Mouse (Mus musculus): ENCODE results near the gene Stau1. TPM values are rescaled to one million over a fixed set of nuclear protein-coding genes. Genes with fewer than 3 reads are reported as not detected.
"Not testable (repeated sequence)": the region's sequence is repeated elsewhere in the genome, so short reads cannot be mapped to it uniquely, and the experiment has no call there.

Gene Stau1
- polyA plus RNA-seq, 1 experiment from 2014 or later: 85.7 TPM

DNA sequence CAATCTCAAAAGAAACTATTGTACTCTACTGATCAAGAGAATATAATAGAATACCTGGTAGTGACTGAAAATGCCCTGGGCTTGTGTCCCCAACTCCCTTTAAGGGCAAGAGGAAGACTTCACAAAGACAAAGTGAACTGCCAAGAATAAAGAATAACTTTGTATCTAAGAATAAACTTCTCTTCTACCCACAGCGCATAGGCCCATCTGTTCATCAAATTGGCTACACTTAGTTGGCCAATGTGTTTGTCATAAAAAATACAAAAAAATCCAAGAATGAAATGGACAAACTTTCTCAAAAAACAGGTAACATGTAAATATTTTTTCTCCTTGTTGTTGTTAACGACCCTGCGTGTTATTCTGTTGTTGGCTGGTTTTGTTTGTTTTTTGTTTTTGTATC lies 14.4 kb upstream of the Stau1 start:
- Histone ChIP-seq H3K27me3 (no peaks in the 10 kb centered on the region), H3K27ac (no peak overlapping the region), H3K4me2 (no peak overlapping the region), H3K36me3 (no peaks in the 10 kb centered on the region), H3K4me1 (no peaks in the 10 kb centered on the region; the same call in 1 of the 2 replicates), H3K9ac (no peak overlapping the region), H3K9me3 (no peaks in the 10 kb centered on the region), H3K4me3 (no peak overlapping the region)
- no peak for ATAC-seq (ENCODE audit: borderline replicate concordance, extremely low read depth, low FRiP score, low TSS enrichment)
- 74% methylated on average over 3 of the region's 3 CpGs for WGBS

DNA sequence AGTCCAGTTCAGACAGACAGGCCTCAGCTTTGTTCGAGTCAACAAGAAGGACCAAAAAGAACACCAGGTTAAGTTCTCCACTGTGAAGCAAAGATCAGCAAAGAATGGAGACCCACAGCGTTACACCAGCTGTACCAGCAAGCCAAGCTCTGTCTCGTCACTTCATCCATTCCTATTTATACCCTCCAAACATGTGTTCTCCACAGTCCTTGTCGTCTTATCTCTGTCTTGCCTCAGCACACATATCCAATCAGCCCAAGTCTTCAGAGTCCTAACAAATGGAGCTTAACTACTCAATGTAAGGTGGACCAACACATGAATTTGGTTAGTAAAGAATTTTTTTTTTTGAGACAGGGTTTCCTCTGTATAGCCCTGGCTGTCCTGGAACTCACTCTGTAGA lies 13.4 kb upstream of the Stau1 start:
- 59% methylated on average over 4 of the region's 4 CpGs for WGBS
- no peak for ATAC-seq (ENCODE audit: borderline replicate concordance, extremely low read depth, low FRiP score, low TSS enrichment)
- H3K27ac ChIP-seq: no peak overlapping the region
- no peak overlapping the region for H3K4me3 ChIP-seq
- no peak overlapping the region for H3K9ac ChIP-seq
- H3K4me1 ChIP-seq: no peaks in the 10 kb centered on the region
- no peak overlapping the region for H3K4me2 ChIP-seq
- H3K36me3 ChIP-seq: no peaks in the 10 kb centered on the region
- H3K9me3 ChIP-seq: no peaks in the 10 kb centered on the region
- H3K27me3 ChIP-seq: no peaks in the 10 kb centered on the region

- not testable (repeated sequence) for H3K36me3 ChIP-seq; ATAC-seq (ENCODE audit: borderline replicate concordance, extremely low read depth, low FRiP score, low TSS enrichment); H3K4me1 ChIP-seq; H3K9ac ChIP-seq; H3K9me3 ChIP-seq; H3K4me3 ChIP-seq; H3K27me3 ChIP-seq; H3K4me2 ChIP-seq; H3K27ac ChIP-seq
- WGBS: 63% methylated on average over 4 of the region's 4 CpGs
These were observed 11.5 kb upstream of the Stau1 start for GRCm38 (mm10) chr2:167007565-167007964.

DNA sequence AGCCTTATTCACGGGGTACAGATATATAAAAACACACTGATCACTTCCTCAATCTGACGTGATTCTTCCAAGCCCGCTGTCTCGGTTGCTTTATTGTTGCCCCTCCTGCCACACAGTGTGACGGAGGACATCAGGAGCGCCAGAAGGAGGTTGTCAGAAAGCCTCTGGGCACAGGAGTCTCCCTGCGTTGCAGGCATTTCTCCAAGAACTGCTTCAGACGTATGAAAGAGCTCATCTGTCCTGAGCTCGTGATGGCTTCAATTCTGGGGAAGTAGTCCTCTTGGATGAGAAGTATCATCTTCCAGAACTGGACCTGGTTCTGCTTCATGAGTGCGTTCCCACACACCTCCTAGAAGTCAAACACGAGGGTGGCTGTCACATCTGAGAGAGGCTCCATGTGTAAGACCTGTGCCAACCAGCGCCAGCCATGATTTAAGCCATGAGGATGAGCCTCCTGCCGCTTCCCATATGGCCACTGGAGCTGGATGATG lies 10.9 kb upstream of the Stau1 start:
- Histone ChIP-seq H3K36me3 (no peaks in the 10 kb centered on the region), H3K4me2 (no peak overlapping the region), H3K9me3 (no peaks in the 10 kb centered on the region), H3K9ac (no peak overlapping the region), H3K4me3 (no peak overlapping the region), H3K4me1 (no peaks in the 10 kb centered on the region), H3K27ac (no peak overlapping the region), H3K27me3 (no peaks in the 10 kb centered on the region)
- ATAC-seq (ENCODE audit: borderline replicate concordance, extremely low read depth, low FRiP score, low TSS enrichment): no peak
- WGBS: 64% methylated on average over 13 of the region's 13 CpGs

GRCm38 (mm10) chr2:167006355-167006754 lies 10.3 kb upstream of the Stau1 start:
- Histone ChIP-seq H3K27me3 (no peaks in the 10 kb centered on the region), H3K4me3 (no peak overlapping the region), H3K4me1 (no peaks in the 10 kb centered on the region), H3K27ac (no peak overlapping the region), H3K36me3 (no peaks in the 10 kb centered on the region), H3K9me3 (no peaks in the 10 kb centered on the region), H3K9ac (no peak overlapping the region), H3K4me2 (no peak overlapping the region)
- WGBS: 75% methylated on average over 2 of the region's 2 CpGs
- ATAC-seq (ENCODE audit: borderline replicate concordance, extremely low read depth, low FRiP score, low TSS enrichment): no peak

DNA sequence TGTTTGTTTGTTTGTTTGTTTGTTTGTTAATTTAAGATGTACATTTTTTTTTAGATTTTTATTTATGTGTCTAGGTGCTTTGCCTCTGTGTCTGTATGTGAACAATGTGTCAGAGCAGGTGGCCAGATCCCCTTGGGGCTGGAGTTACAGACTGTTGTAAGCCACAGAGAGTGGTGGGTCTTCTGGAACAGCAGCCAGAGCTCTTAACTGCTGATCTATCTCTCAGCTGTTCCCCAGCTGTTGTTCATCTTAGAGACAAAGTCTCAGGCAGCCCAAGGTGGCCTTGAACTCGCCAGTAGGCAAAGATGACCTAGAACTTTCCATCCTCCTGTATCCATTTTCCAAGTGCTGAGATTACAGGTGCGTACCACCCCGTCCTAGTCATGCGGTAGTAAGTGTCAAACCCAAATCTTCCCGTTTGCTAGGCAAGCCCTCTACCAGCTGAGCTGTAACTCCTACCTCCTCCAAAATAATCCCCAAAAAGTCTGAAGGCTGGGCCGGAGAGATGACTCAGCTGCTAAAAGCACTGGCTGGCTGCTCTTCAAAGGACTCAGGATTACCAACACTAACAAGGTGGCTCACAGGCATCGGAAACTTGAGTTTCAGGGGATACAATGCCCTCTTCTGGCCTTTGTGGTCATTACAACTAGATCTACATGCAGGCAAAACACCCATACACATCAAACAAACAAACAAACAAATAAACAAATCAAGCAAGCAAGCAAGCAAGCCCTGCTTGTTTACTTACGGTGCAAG lies 8.2 kb upstream of the Stau1 start:
- no peak overlapping the region for H3K4me3 ChIP-seq
- no peaks in the 10 kb centered on the region for H3K4me1 ChIP-seq
- 41% methylated on average over 8 of the region's 8 CpGs for WGBS
- no peak for ATAC-seq (ENCODE audit: borderline replicate concordance, extremely low read depth, low FRiP score, low TSS enrichment)
- no peak overlapping the region for H3K9ac ChIP-seq
- no peak overlapping the region for H3K27ac ChIP-seq
- no peaks in the 10 kb centered on the region for H3K9me3 ChIP-seq
- H3K27me3 ChIP-seq: no peaks in the 10 kb centered on the region
- no peak overlapping the region for H3K4me2 ChIP-seq
- H3K36me3 ChIP-seq: no peaks in the 10 kb centered on the region

GRCm38 (mm10) chr2:167001486-167001885 lies 5.4 kb upstream of the Stau1 start:
- ATAC-seq (ENCODE audit: borderline replicate concordance, extremely low read depth, low FRiP score, low TSS enrichment): no peak
- no peak overlapping the region for H3K4me2 ChIP-seq
- 65% methylated on average over 9 of the region's 9 CpGs for WGBS

GRCm38 (mm10) chr2:166996533-166996894 lies 415 bp upstream of the Stau1 start:
- peak overlapping the region; percentile 60 for H3K4me2 ChIP-seq
- peaks cover 37% of the 10 kb centered on the region for H3K4me1 ChIP-seq
- WGBS: 36% methylated on average over 8 of the region's 8 CpGs
- peak overlapping the region; percentile 66 for H3K27ac ChIP-seq
- no peaks in the 10 kb centered on the region for H3K9me3 ChIP-seq
- H3K9ac ChIP-seq: peak overlapping the region; percentile 50
- H3K27me3 ChIP-seq: no peaks in the 10 kb centered on the region
- H3K36me3 ChIP-seq: no peaks in the 10 kb centered on the region
- H3K4me3 ChIP-seq: peak overlapping the region; percentile 79
- peak; percentile 2; the same call in 1 of the 2 replicates for ATAC-seq (ENCODE audit: borderline replicate concordance, extremely low read depth, low FRiP score, low TSS enrichment)

More at GRCm38 (mm10) chr2:167001486-167001885, 5.4 kb upstream of the Stau1 start:
- Histone ChIP-seq H3K4me3 (no peak overlapping the region), H3K4me1 (peaks cover 4% of the 10 kb centered on the region), H3K27ac (no peak overlapping the region), H3K36me3 (no peaks in the 10 kb centered on the region), H3K9ac (no peak overlapping the region), H3K27me3 (no peaks in the 10 kb centered on the region), H3K9me3 (no peaks in the 10 kb centered on the region)

- Histone ChIP-seq H3K27me3 (no peaks in the 10 kb centered on the region), H3K9ac (peak overlapping the region; percentile 94), H3K4me3 (peak overlapping the region; percentile 79), H3K4me1 (peaks cover 48% of the 10 kb centered on the region), H3K4me2 (peak overlapping the region; percentile 60), H3K36me3 (no peaks in the 10 kb centered on the region), H3K27ac (peak overlapping the region; percentile 97), H3K9me3 (no peaks in the 10 kb centered on the region)
- peak; percentile 3 for ATAC-seq (ENCODE audit: borderline replicate concordance, extremely low read depth, low FRiP score, low TSS enrichment)
- WGBS: under 1% methylated on average over 28 of the region's 28 CpGs
These were observed 891 bp downstream of the Stau1 start for GRCm38 (mm10) chr2:166995021-166995795.

GRCm38 (mm10) chr2:166991945-166992344 lies 4.2 kb downstream of the Stau1 start:
- Histone ChIP-seq H3K27me3 (no peaks in the 10 kb centered on the region), H3K4me1 (peaks cover 48% of the 10 kb centered on the region), H3K36me3 (no peaks in the 10 kb centered on the region), H3K9me3 (no peaks in the 10 kb centered on the region), H3K27ac (no peak overlapping the region), H3K4me3 (no peak overlapping the region), H3K4me2 (no peak overlapping the region), H3K9ac (no peak overlapping the region)
- ATAC-seq (ENCODE audit: borderline replicate concordance, extremely low read depth, low FRiP score, low TSS enrichment): no peak

DNA sequence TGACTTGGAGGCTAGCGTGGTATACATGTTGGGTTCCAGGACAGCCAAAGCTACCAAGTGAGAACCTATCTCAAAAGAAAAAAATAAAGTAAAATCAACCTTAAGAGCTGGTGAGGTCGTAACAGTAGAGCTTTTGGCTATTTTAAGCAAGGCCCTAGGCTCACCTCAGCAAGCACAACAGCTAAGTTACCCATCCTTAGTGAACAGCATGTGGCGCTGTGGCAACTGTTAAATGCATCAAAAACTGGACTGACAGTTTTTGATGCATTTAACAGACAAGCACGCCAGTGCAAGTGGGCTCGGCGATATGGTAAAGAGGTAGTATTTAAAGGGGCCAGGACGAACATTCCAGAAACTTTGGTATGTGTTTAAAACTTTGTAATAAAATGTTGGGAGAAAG lies 5.2 kb downstream of the Stau1 start:
- Histone ChIP-seq H3K9ac (no peak overlapping the region), H3K27me3 (no peaks in the 10 kb centered on the region), H3K36me3 (no peaks in the 10 kb centered on the region), H3K4me2 (no peak overlapping the region), H3K9me3 (no peaks in the 10 kb centered on the region), H3K4me3 (no peak overlapping the region), H3K4me1 (peaks cover 43% of the 10 kb centered on the region), H3K27ac (no peak overlapping the region)
- ATAC-seq (ENCODE audit: borderline replicate concordance, extremely low read depth, low FRiP score, low TSS enrichment): no peak
- 69% methylated on average over 7 of the region's 7 CpGs for WGBS

DNA sequence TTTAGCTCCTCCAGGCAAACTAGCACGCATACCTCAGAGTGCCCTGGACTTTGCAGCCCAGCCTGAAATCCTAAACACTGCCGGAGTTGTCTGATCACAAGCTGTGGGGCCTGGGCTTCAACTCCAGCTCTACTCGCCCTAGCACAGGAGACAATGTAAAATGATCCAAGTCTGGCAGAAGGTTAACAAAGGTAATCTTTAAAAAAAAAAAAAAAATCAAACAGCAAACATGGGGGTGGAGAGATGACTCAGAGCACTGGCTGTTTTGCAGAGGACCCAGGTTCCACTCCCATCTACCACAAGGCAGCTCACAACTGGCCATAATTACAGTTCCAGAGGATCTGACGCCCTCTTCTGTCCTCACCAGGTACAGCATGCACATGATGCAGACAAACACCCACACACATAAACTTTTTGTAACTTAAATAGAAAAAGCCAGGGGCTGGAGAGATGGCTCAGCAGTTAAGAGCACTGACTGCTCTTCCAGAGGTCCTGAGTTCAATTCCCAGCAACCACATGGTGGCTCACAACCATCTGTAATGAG lies 12.7 kb downstream of the Stau1 start:
- Histone ChIP-seq H3K9me3 (no peaks in the 10 kb centered on the region), H3K27me3 (no peaks in the 10 kb centered on the region), H3K4me1 (no peaks in the 10 kb centered on the region), H3K4me3 (no peak overlapping the region), H3K27ac (no peak overlapping the region), H3K9ac (no peak overlapping the region), H3K36me3 (no peaks in the 10 kb centered on the region), H3K4me2 (no peak overlapping the region)
- ATAC-seq (ENCODE audit: borderline replicate concordance, extremely low read depth, low FRiP score, low TSS enrichment): no peak
- WGBS: 74% methylated on average over 4 of the region's 4 CpGs

All from lung, embryonic 15.5 days (tissue).